Mouse (Mus musculus) thymus, adult 2 months (tissue): Measurements from ENCODE around the gene Ccdc167.

Experiments
- CTCF ChIP-seq: fragments of 200-500 bp; IDR thresholded peaks from 2 replicates; pipeline ENCODE4 v1.5.1; 2012; ENCODE audit warnings: mild to moderate bottlenecking, control low read depth, low read length, moderate library complexity, borderline replicate concordance; ENCODE audit not compliant: control insufficient read depth, poor library complexity, insufficient read depth; ENCODE audit errors: extremely low read depth
- POLR2A ChIP-seq: fragments of 200-500 bp; IDR thresholded peaks from 2 replicates; pipeline ENCODE4 v1.6.1; 2012; ENCODE audit warnings: mild to moderate bottlenecking, low read length, control low read depth, moderate library complexity; ENCODE audit not compliant: control insufficient read depth, poor library complexity, insufficient read depth; ENCODE audit errors: extremely low read depth

DNA sequence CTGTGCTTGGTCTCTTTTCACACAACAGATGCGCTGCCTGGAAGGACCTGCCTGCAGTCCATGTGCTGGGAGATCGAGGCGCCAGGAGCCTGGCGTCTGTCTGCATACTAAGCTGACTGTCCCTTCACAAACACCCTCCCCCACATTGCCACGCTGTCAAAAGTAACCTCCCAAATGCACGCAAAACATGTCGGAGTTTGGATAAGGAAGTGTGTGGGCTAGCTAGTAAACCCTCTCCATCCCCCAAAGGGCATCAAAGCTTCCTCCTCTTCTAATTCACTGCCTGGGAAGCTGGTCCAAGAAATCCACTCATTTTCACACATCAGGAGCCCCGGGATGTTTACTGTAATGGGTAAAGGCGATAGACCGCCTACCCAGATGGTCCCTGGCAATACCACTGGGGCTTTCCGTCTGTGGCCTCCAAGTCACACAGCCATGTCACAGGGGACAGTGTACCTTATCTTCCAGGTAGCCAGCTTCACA is 6.2 kb downstream of the Ccdc167 start:
- TF ChIP-seq CTCF (no peak), POLR2A (no peak)
